Comparison of ENCODE assay signal across 8 mouse cellular contexts in genomic region chr5:90367067-90367303, GRCm38 (mm10). TPM values are rescaled to one million over a fixed set of nuclear protein-coding genes. Genes with fewer than 3 reads are reported as not detected.
DNase-seq lines count a peak whose midpoint lies in the region; ATAC-seq and TF ChIP-seq lines count a peak whose summit lies in the region.

Gm9958 (plus strand) TSS chr5:90367204.

- H3K36me3 ChIP-seq in kidney, embryonic 14.5 days (ENCODE audit: control insufficient read depth, insufficient read depth, low read length): peaks cover 3% of the 10 kb centered on the region; the same call in 1 of the 2 replicates
- H3K36me3 ChIP-seq in G1E (replicated peaks): peaks cover 15% of the 10 kb centered on the region
- no peaks in the 10 kb centered on the region for H3K36me3 ChIP-seq in forebrain, embryonic 12.5 days (replicated peaks)
- H3K36me3 ChIP-seq in liver, embryonic 16.5 days (ENCODE audit: control insufficient read depth, insufficient read depth): no peaks in the 10 kb centered on the region

- no peaks in the 10 kb centered on the region for H3K27me3 ChIP-seq in kidney, embryonic 14.5 days (ENCODE audit: control insufficient read depth, insufficient read depth, low read length)
- 0 out of 2 replicates have a peak, but pooled peaks cover 2% of the 10 kb centered on the region for H3K27me3 ChIP-seq in G1E (ENCODE audit: insufficient read depth, low read length)
- no peaks in the 10 kb centered on the region for H3K27me3 ChIP-seq in forebrain, embryonic 12.5 days
- no peaks in the 10 kb centered on the region for H3K27me3 ChIP-seq in liver, embryonic 16.5 days (ENCODE audit: control insufficient read depth, insufficient read depth, low read depth, low read length)

- no peak for ATAC-seq in kidney, embryonic 14.5 days (ENCODE audit: low FRiP score, low TSS enrichment)
- ATAC-seq in G1E (ENCODE audit: extremely low read depth, insufficient number of reproducible peaks, low FRiP score, poor library complexity, severe bottlenecking): no peak
- no peak for ATAC-seq in forebrain, embryonic 12.5 days (ENCODE audit: low FRiP score)
- ATAC-seq in liver, embryonic 16.5 days (ENCODE audit: low read depth): no peak

- H3K27ac ChIP-seq in kidney, embryonic 14.5 days (ENCODE audit: low read depth, low read length): peak within 1 kb of the TSS; percentile 99
- H3K27ac ChIP-seq in forebrain, embryonic 12.5 days: peak within 1 kb of the TSS; percentile 99
- peak within 1 kb of the TSS; percentile 98 for H3K27ac ChIP-seq in liver, embryonic 16.5 days (ENCODE audit: low read length)

- H3K9ac ChIP-seq in kidney, embryonic 14.5 days (ENCODE audit: low read depth, low read length): peak within 1 kb of the TSS; percentile 95
- H3K9ac ChIP-seq in forebrain, embryonic 12.5 days: peak within 1 kb of the TSS; percentile 92
- H3K9ac ChIP-seq in liver, embryonic 16.5 days (ENCODE audit: low read depth, low read length): peak within 1 kb of the TSS; percentile 97

- H3K9me3 ChIP-seq in kidney, embryonic 14.5 days (ENCODE audit: control insufficient read depth, low read length): no peaks in the 10 kb centered on the region
- no peaks in the 10 kb centered on the region for H3K9me3 ChIP-seq in G1E (replicated peaks)
- no peaks in the 10 kb centered on the region for H3K9me3 ChIP-seq in forebrain, embryonic 12.5 days
- H3K9me3 ChIP-seq in liver, embryonic 16.5 days (replicated peaks; ENCODE audit: control insufficient read depth, low read length): no peaks in the 10 kb centered on the region

- peaks cover 18% of the 10 kb centered on the region for H3K4me1 ChIP-seq in kidney, embryonic 14.5 days (ENCODE audit: control insufficient read depth, insufficient read depth, low read length)
- H3K4me1 ChIP-seq in G1E (ENCODE audit: insufficient read depth, low read depth, low read length): peaks cover 29% of the 10 kb centered on the region
- peaks cover 20% of the 10 kb centered on the region for H3K4me1 ChIP-seq in forebrain, embryonic 12.5 days
- H3K4me1 ChIP-seq in liver, embryonic 16.5 days (ENCODE audit: control insufficient read depth, low read depth, low read length): peaks cover 5% of the 10 kb centered on the region

- no peak for DNase-seq in kidney, postnatal 25 days
- DNase-seq in G1E (ENCODE audit: low spot score): no peak
- DNase-seq in spleen, postnatal 10 days (ENCODE audit: low spot score in 2 of 2): no peak
- no peak for DNase-seq in lung, postnatal 25 days (ENCODE audit: low spot score)
- no peak for DNase-seq in natural killer cell, adult 2 months (ENCODE audit: low spot score in 2 of 2)

- peak within 1 kb of the TSS; percentile 54 for H3K4me2 ChIP-seq in kidney, embryonic 14.5 days (replicated peaks; ENCODE audit: low read depth, low read length)
- peak within 1 kb of the TSS; percentile 68 for H3K4me2 ChIP-seq in forebrain, embryonic 12.5 days
- H3K4me2 ChIP-seq in liver, embryonic 16.5 days (ENCODE audit: low read depth, low read length): peak within 1 kb of the TSS; percentile 70

- 1% methylated on average over 7 of the region's 7 CpGs for WGBS in kidney, embryonic 14.5 days
- WGBS in forebrain, embryonic 12.5 days: 5% methylated on average over 7 of the region's 7 CpGs
- WGBS in liver, embryonic 16.5 days (ENCODE audit: insufficient replicate concordance): 1% methylated on average over 7 of the region's 7 CpGs

- no peak for TF ChIP-seq CTCF in G1E (IDR thresholded peaks at IDR 0.05; ENCODE audit: low read depth, low read length)

- H3K4me3 ChIP-seq in kidney, embryonic 14.5 days (ENCODE audit: low read length): peak within 1 kb of the TSS; percentile 95
- peak within 1 kb of the TSS; percentile 99 for H3K4me3 ChIP-seq in G1E (ENCODE audit: low read depth, low read length)
- peak within 1 kb of the TSS; percentile 94 for H3K4me3 ChIP-seq in forebrain, embryonic 12.5 days (replicated peaks)
- H3K4me3 ChIP-seq in liver, embryonic 16.5 days (ENCODE audit: low read depth, low read length): peak within 1 kb of the TSS; percentile 95

RNA-seq across cellular contexts. Expression of gene Gm9958, which starts in this region (rescaled TPM):
- polyA plus RNA-seq in kidney, embryonic 14.5 days (2014; fragmentation: Nextera tagmentation; extraction: Ambion mirVana): 6.7 and 7.1 TPM in 2 replicates
- 8.3 and 15.5 TPM in 2 replicates for total RNA-seq in G1E (2014; fragmentation: Nextera tagmentation)
- total RNA-seq in G1E (2017): 4.3 and 4.4 TPM in 2 replicates
- polyA plus RNA-seq in G1E (2012): 0.13 and 0.25 TPM in 2 replicates
- 7.9 and 10.7 TPM in 2 replicates for polyA plus RNA-seq in forebrain, embryonic 12.5 days (2016; fragmentation: Nextera tagmentation; extraction: Ambion mirVana)
- 1.5 and 1.8 TPM in 2 replicates for polyA plus RNA-seq in liver, embryonic 16.5 days (2015; fragmentation: Nextera tagmentation; extraction: Ambion mirVana)
